Mouse (Mus musculus): ENCODE results near the gene Samd15. TPM values are rescaled to one million over a fixed set of nuclear protein-coding genes. Genes with fewer than 3 reads are reported as not detected.

Gene Samd15
- polyA plus RNA-seq, 1 experiment from 2014 or later, result 6.1 TPM

GRCm38 (mm10) chr12:87256629-87257028, 57.1 kb downstream of the Samd15 start:
- H3K4me3 ChIP-seq (ENCODE audit: low read depth, low read length), result no peak overlapping the region
- no peak overlapping the region for H3K27ac ChIP-seq (ENCODE audit: low read length)
- WGBS (ENCODE audit: insufficient replicate concordance), result 75% methylated on average over 5 of the region's 5 CpGs
- no peaks in the 10 kb centered on the region for H3K9me3 ChIP-seq (replicated peaks; ENCODE audit: control insufficient read depth, low read length)
- H3K27me3 ChIP-seq (ENCODE audit: control insufficient read depth, insufficient read depth, low read depth, low read length), result no peaks in the 10 kb centered on the region
- H3K4me2 ChIP-seq (ENCODE audit: low read depth, low read length), result no peak overlapping the region
- peaks cover 7% of the 10 kb centered on the region; the same call in 1 of the 2 replicates for H3K36me3 ChIP-seq (ENCODE audit: control insufficient read depth, insufficient read depth)
- ATAC-seq (ENCODE audit: low read depth), result 0 out of 2 replicates have a peak, but pooled peaks have one; percentile 19
- peaks cover 2% of the 10 kb centered on the region; the same call in 1 of the 2 replicates for H3K4me1 ChIP-seq (ENCODE audit: control insufficient read depth, low read depth, low read length)
- H3K9ac ChIP-seq (ENCODE audit: low read depth, low read length), result no peak overlapping the region

- H3K4me1 ChIP-seq (ENCODE audit: control insufficient read depth, low read depth, low read length), result peaks cover 8% of the 10 kb centered on the region
- no peaks in the 10 kb centered on the region for H3K27me3 ChIP-seq (ENCODE audit: control insufficient read depth, insufficient read depth, low read depth, low read length)
- H3K4me3 ChIP-seq (ENCODE audit: low read depth, low read length), result no peak overlapping the region
- H3K9me3 ChIP-seq (replicated peaks; ENCODE audit: control insufficient read depth, low read length), result no peaks in the 10 kb centered on the region
- no peak overlapping the region for H3K4me2 ChIP-seq (ENCODE audit: low read depth, low read length)
- no peak for ATAC-seq (ENCODE audit: low read depth)
- no peak overlapping the region for H3K9ac ChIP-seq (ENCODE audit: low read depth, low read length)
- 82% methylated on average over 8 of the region's 8 CpGs for WGBS (ENCODE audit: insufficient replicate concordance)
- peaks cover 4% of the 10 kb centered on the region for H3K36me3 ChIP-seq (ENCODE audit: control insufficient read depth, insufficient read depth)
- no peak overlapping the region for H3K27ac ChIP-seq (ENCODE audit: low read length)
Measured at GRCm38 (mm10) chr12:87260562-87260961, 61.0 kb downstream of the Samd15 start.

Other genes with a start within 250 kb of the Samd15 start
- gene Zdhhc22, start 209.3 kb upstream of the Samd15 start, polyA plus RNA-seq (2015; fragmentation: Nextera tagmentation; extraction: Ambion mirVana), result not detected in 2 replicates
- not detected in 2 replicates for gene Tmem63c, start 178.4 kb upstream of the Samd15 start, polyA plus RNA-seq (2015; fragmentation: Nextera tagmentation; extraction: Ambion mirVana)
- 0.07 TPM in 1 of 2 replicates, not detected in the other for gene Ngb, start 97.2 kb upstream of the Samd15 start, polyA plus RNA-seq (2015; fragmentation: Nextera tagmentation; extraction: Ambion mirVana)
- gene Gstz1, start 52.6 kb upstream of the Samd15 start, polyA plus RNA-seq (2015; fragmentation: Nextera tagmentation; extraction: Ambion mirVana), result 105 and 124 TPM in 2 replicates
- 3.8 and 4.0 TPM in 2 replicates for gene Pomt2, start 51.8 kb upstream of the Samd15 start, polyA plus RNA-seq (2015; fragmentation: Nextera tagmentation; extraction: Ambion mirVana)
- gene Tmed8, start 731 bp downstream of the Samd15 start, polyA plus RNA-seq (2015; fragmentation: Nextera tagmentation; extraction: Ambion mirVana), result 0.40 and 0.41 TPM in 2 replicates
- gene Noxred1, start 39.0 kb downstream of the Samd15 start, polyA plus RNA-seq (2015; fragmentation: Nextera tagmentation; extraction: Ambion mirVana), result 0.25 and 0.29 TPM in 2 replicates
- gene Vipas39, start 66.5 kb downstream of the Samd15 start, polyA plus RNA-seq (2015; fragmentation: Nextera tagmentation; extraction: Ambion mirVana), result 9.8 and 10.2 TPM in 2 replicates
- gene Ahsa1, start 66.8 kb downstream of the Samd15 start, polyA plus RNA-seq (2015; fragmentation: Nextera tagmentation; extraction: Ambion mirVana), result 108 and 119 TPM in 2 replicates
- 0.13 and 0.16 TPM in 2 replicates for gene Ism2, start 100.0 kb downstream of the Samd15 start, polyA plus RNA-seq (2015; fragmentation: Nextera tagmentation; extraction: Ambion mirVana)
- 28.1 and 30.8 TPM in 2 replicates for gene Sptlc2, start 188.6 kb downstream of the Samd15 start, polyA plus RNA-seq (2015; fragmentation: Nextera tagmentation; extraction: Ambion mirVana)
- gene Slirp, start 244.2 kb downstream of the Samd15 start, polyA plus RNA-seq (2015; fragmentation: Nextera tagmentation; extraction: Ambion mirVana), result 137 and 154 TPM in 2 replicates
- 17.0 and 17.4 TPM in 2 replicates for gene Alkbh1, start 244.3 kb downstream of the Samd15 start, polyA plus RNA-seq (2015; fragmentation: Nextera tagmentation; extraction: Ambion mirVana)

Measured in liver, embryonic 16.5 days (tissue).